Mouse (Mus musculus) intestine, embryonic 14.5 days (tissue): ENCODE data around the gene Rreb1. TPM values are rescaled to one million over a fixed set of nuclear protein-coding genes. Genes with fewer than 3 reads are reported as not detected.
"Not testable (repeated sequence)": the region's sequence is repeated elsewhere in the genome, so short reads cannot be mapped to it uniquely, and the experiment has no call there.

Experiments
- ATAC-seq: fragments of 200-750 bp; cut with Nextera tagmentation; replicated peaks from 2 replicates; pipeline ENCODE4 v1.8.0; 2017; ENCODE audit warnings: low read depth, moderate number of reproducible peaks, moderate TSS enrichment, moderate library complexity; ENCODE audit not compliant: low FRiP score, low TSS enrichment
- DNase-seq: peaks from one replicate; pipeline ENCODE4 v3.0.0-alpha.2; 2018; ENCODE audit warnings: low spot score
- H3K27ac ChIP-seq: fragments of 300-500 bp; sonication (generic); 2 replicates; pipeline ENCODE4 v1.5.1; 2014; ENCODE audit warnings: low read depth, mild to moderate bottlenecking, control low read depth
- H3K27me3 ChIP-seq: fragments of 300-500 bp; sonication (generic); replicated peaks from 2 replicates; pipeline ENCODE4 v1.6.1; 2014; ENCODE audit warnings: low read length, control low read depth; ENCODE audit not compliant: control insufficient read depth, insufficient read depth
- H3K36me3 ChIP-seq: fragments of 300-500 bp; sonication (generic); 2 replicates; pipeline ENCODE4 v1.6.1; 2014; ENCODE audit warnings: low read length, control low read depth; ENCODE audit not compliant: control insufficient read depth, insufficient read depth
- H3K4me1 ChIP-seq: fragments of 300-500 bp; sonication (generic); replicated peaks from 2 replicates; pipeline ENCODE4 v1.6.1; 2014; ENCODE audit warnings: low read length, control low read depth, mixed read lengths; ENCODE audit not compliant: control insufficient read depth, insufficient read depth
- H3K4me2 ChIP-seq: fragments of 300-500 bp; sonication (generic); 2 replicates; pipeline ENCODE4 v1.6.1; 2014; ENCODE audit warnings: low read length
- H3K4me3 ChIP-seq: fragments of 300-500 bp; sonication (generic); 2 replicates; pipeline ENCODE4 v1.5.1; 2014; ENCODE audit warnings: low read depth, low read length, control low read depth, mixed read lengths
- H3K9ac ChIP-seq: fragments of 300-500 bp; sonication (generic); 2 replicates; pipeline ENCODE4 v1.6.1; 2014; ENCODE audit warnings: mild to moderate bottlenecking, low read length
- H3K9me3 ChIP-seq: fragments of 300-500 bp; sonication (generic); 2 replicates; pipeline ENCODE4 v1.6.1; 2016; ENCODE audit warnings: low read length, control low read depth; ENCODE audit not compliant: control insufficient read depth
- WGBS: fragments of 180-500 bp; shearing (Covaris S2); extraction: QIAGEN DNeasy Blood & Tissue Kit; methylation state at CpG from one replicate; pipeline ENCODE4 v1.1.7; 2014; 5-methylcytosine and 5-hydroxymethylcytosine counted together
- polyA plus RNA-seq: library from polyadenylated mRNA; unstranded; fragments of >200 nt; fragmentation: Nextera tagmentation; extraction: Ambion mirVana; gene quantifications from 2 replicates; pipeline ENCODE4 v1.2.1, GENCODE M21; 2014

Rreb1 gene
- polyA plus RNA-seq, 1 experiment from 2014 or later: 20.3 TPM

- WGBS: 13% methylated on average over 13 of the region's 13 CpGs
- peak overlapping the region; percentile 87 for H3K9ac ChIP-seq
These were observed 49.9 kb downstream of the Rreb1 start for GRCm38 (mm10) chr13:37827996-37828579.

GRCm38 (mm10) chr13:37828928-37829327 lies 50.7 kb downstream of the Rreb1 start:
- no peak overlapping the region for H3K27ac ChIP-seq
- DNase-seq (no peak), ATAC-seq (no peak)
- peaks cover 56% of the 10 kb centered on the region for H3K4me1 ChIP-seq
- peak overlapping the region; percentile 98; the same call in 1 of the 2 replicates for H3K4me2 ChIP-seq
- no peaks in the 10 kb centered on the region for H3K36me3 ChIP-seq
- H3K27me3 ChIP-seq: no peaks in the 10 kb centered on the region
- no peak overlapping the region for H3K4me3 ChIP-seq
- WGBS: 39% methylated on average over 6 of the region's 6 CpGs
- H3K9ac ChIP-seq: no peak overlapping the region
- H3K9me3 ChIP-seq: no peaks in the 10 kb centered on the region

More at GRCm38 (mm10) chr13:37827996-37828579, 49.9 kb downstream of the Rreb1 start:
- H3K9me3 ChIP-seq: no peaks in the 10 kb centered on the region
- H3K4me2 ChIP-seq: peak overlapping the region; percentile 98
- peak overlapping the region; percentile 96; the same call in 1 of the 2 replicates for H3K27ac ChIP-seq
- H3K4me3 ChIP-seq: peak overlapping the region; percentile 91
- no peak for ATAC-seq
- no peaks in the 10 kb centered on the region for H3K36me3 ChIP-seq
- no peak for DNase-seq
- no peaks in the 10 kb centered on the region for H3K27me3 ChIP-seq
- H3K4me1 ChIP-seq: peaks cover 49% of the 10 kb centered on the region

- Histone ChIP-seq H3K9me3 (no peaks in the 10 kb centered on the region), H3K4me2 (no peak overlapping the region), H3K4me1 (peaks cover 51% of the 10 kb centered on the region), H3K27ac (no peak overlapping the region), H3K4me3 (no peak overlapping the region), H3K36me3 (no peaks in the 10 kb centered on the region), H3K9ac (no peak overlapping the region), H3K27me3 (no peaks in the 10 kb centered on the region)
- DNase-seq (no peak), ATAC-seq (no peak)
- 77% methylated on average over 2 of the region's 2 CpGs for WGBS
These were observed 52.1 kb downstream of the Rreb1 start for GRCm38 (mm10) chr13:37830256-37830655.

GRCm38 (mm10) chr13:37830874-37831311 lies 52.7 kb downstream of the Rreb1 start:
- H3K36me3 ChIP-seq: no peaks in the 10 kb centered on the region
- H3K4me1 ChIP-seq: peaks cover 51% of the 10 kb centered on the region
- H3K9ac ChIP-seq: no peak overlapping the region
- no peak for DNase-seq
- WGBS: 37% methylated on average over 4 of the region's 4 CpGs
- H3K27ac ChIP-seq: peak overlapping the region; percentile 4; the same call in 1 of the 2 replicates
- H3K9me3 ChIP-seq: no peaks in the 10 kb centered on the region
- no peak overlapping the region; the same call in 1 of the 2 replicates for H3K4me2 ChIP-seq
- no peak for ATAC-seq
- H3K4me3 ChIP-seq: no peak overlapping the region
- no peaks in the 10 kb centered on the region for H3K27me3 ChIP-seq

- no peaks in the 10 kb centered on the region for H3K36me3 ChIP-seq
- no peak for ATAC-seq
- no peak overlapping the region for H3K9ac ChIP-seq
- no peak overlapping the region for H3K4me3 ChIP-seq
- H3K4me2 ChIP-seq: no peak overlapping the region
- no peak for DNase-seq
- H3K27me3 ChIP-seq: no peaks in the 10 kb centered on the region
- H3K4me1 ChIP-seq: peaks cover 51% of the 10 kb centered on the region
- H3K27ac ChIP-seq: no peak overlapping the region
- WGBS: 38% methylated on average over 5 of the region's 5 CpGs
- H3K9me3 ChIP-seq: no peaks in the 10 kb centered on the region
These were observed 54.3 kb downstream of the Rreb1 start for GRCm38 (mm10) chr13:37832481-37832880.

- Histone ChIP-seq H3K9me3 (no peaks in the 10 kb centered on the region), H3K4me3 (no peak overlapping the region), H3K27ac (no peak overlapping the region), H3K36me3 (no peaks in the 10 kb centered on the region), H3K27me3 (no peaks in the 10 kb centered on the region), H3K4me1 (peaks cover 42% of the 10 kb centered on the region), H3K4me2 (no peak overlapping the region), H3K9ac (no peak overlapping the region)
- no peak for ATAC-seq
- WGBS: 76% methylated on average over 8 of the region's 8 CpGs
- no peak for DNase-seq
These were observed 55.3 kb downstream of the Rreb1 start for GRCm38 (mm10) chr13:37833500-37833899.

- H3K27ac ChIP-seq: no peak overlapping the region
- H3K27me3 ChIP-seq: no peaks in the 10 kb centered on the region
- 95% methylated on average over 1 of the region's 1 CpGs for WGBS
- peaks cover 31% of the 10 kb centered on the region for H3K4me1 ChIP-seq
- H3K36me3 ChIP-seq: no peaks in the 10 kb centered on the region
- DNase-seq: no peak
- no peak overlapping the region for H3K9ac ChIP-seq
- ATAC-seq: no peak
- no peak overlapping the region for H3K4me2 ChIP-seq
- H3K4me3 ChIP-seq: no peak overlapping the region
- no peaks in the 10 kb centered on the region for H3K9me3 ChIP-seq
These were observed 57.1 kb downstream of the Rreb1 start for GRCm38 (mm10) chr13:37835296-37835695.

GRCm38 (mm10) chr13:37835811-37836210 lies 57.6 kb downstream of the Rreb1 start:
- not testable (repeated sequence) for H3K9ac ChIP-seq, H3K36me3 ChIP-seq, DNase-seq, H3K4me3 ChIP-seq, H3K27me3 ChIP-seq, ATAC-seq, H3K9me3 ChIP-seq, H3K4me2 ChIP-seq, H3K27ac ChIP-seq
- peaks cover 26% of the 10 kb centered on the region for H3K4me1 ChIP-seq
- 85% methylated on average over 9 of the region's 9 CpGs for WGBS

GRCm38 (mm10) chr13:37837372-37837771 lies 59.2 kb downstream of the Rreb1 start:
- no peak overlapping the region for H3K4me3 ChIP-seq

More at GRCm38 (mm10) chr13:37837372-37837771, 59.2 kb downstream of the Rreb1 start:
- Histone ChIP-seq H3K36me3 (no peaks in the 10 kb centered on the region), H3K4me2 (no peak overlapping the region), H3K9ac (no peak overlapping the region), H3K9me3 (no peaks in the 10 kb centered on the region), H3K27me3 (no peaks in the 10 kb centered on the region), H3K27ac (no peak overlapping the region), H3K4me1 (peaks cover 12% of the 10 kb centered on the region)
- ATAC-seq (no peak), DNase-seq (no peak)
- 62% methylated on average over 3 of the region's 3 CpGs for WGBS
